Mouse (Mus musculus) MEL (cell line): ENCODE measurements around the gene Mpp5. TPM values are rescaled to one million over a fixed set of nuclear protein-coding genes. Genes with fewer than 3 reads are reported as not detected.
A peak's percentile ranks its signal among the peaks of the same experiment; 100 is the strongest.

ENCODE experiments used
- DNase-seq: peaks from one replicate; pipeline ENCODE4 v3.0.0; 2011; ENCODE audit warnings: low read depth, low spot score
- H3K27ac ChIP-seq: 2 replicates; pipeline ENCODE4 v1.5.1; 2012; ENCODE audit warnings: low read depth, mild to moderate bottlenecking, control low read depth, low read length, moderate library complexity; ENCODE audit not compliant: control insufficient read depth
- H3K27me3 ChIP-seq, 2 experiments: fragments of 150-350 bp in 1 of 2; sonication (generic) in 1 of 2; 2 replicates each; pipeline ENCODE4 v1.6.1; 2012; ENCODE audit warnings: low read length in 2 of 2, mild to moderate bottlenecking in 2 of 2, improper control_type of control experiment in 1 of 2, moderate library complexity in 1 of 2; ENCODE audit not compliant: insufficient read depth in 2 of 2, control insufficient read depth in 1 of 2
- H3K36me3 ChIP-seq, 2 experiments: 2 replicates each; pipeline ENCODE4 v1.6.1; 2012 to 2014; ENCODE audit warnings: low read length in 2 of 2, improper control_type of control experiment in 1 of 2, inconsistent platforms in 1 of 2, mild to moderate bottlenecking in 1 of 2; ENCODE audit not compliant: insufficient read depth in 2 of 2, control insufficient read depth in 1 of 2
- H3K4me1 ChIP-seq, 2 experiments: fragments of 150-350 bp in 1 of 2; sonication (generic) in 1 of 2; 2 replicates each; pipeline ENCODE4 v1.6.1; 2012; ENCODE audit warnings: low read length in 2 of 2, improper control_type of control experiment in 1 of 2, mild to moderate bottlenecking in 1 of 2; ENCODE audit not compliant: insufficient read depth in 2 of 2, control insufficient read depth in 1 of 2
- H3K4me3 ChIP-seq, 2 experiments: fragments of 150-350 bp in 1 of 2; sonication (generic) in 1 of 2; 2 replicates each; pipeline ENCODE4 v1.5.1; 2012; ENCODE audit warnings: low read depth in 2 of 2, low read length in 2 of 2, mild to moderate bottlenecking in 2 of 2, moderate library complexity in 2 of 2, control low read depth in 1 of 2, improper control_type of control experiment in 1 of 2; ENCODE audit not compliant: control insufficient read depth in 1 of 2, insufficient read depth in 1 of 2
- H3K79me2 ChIP-seq: 2 replicates; pipeline ENCODE4 v1.6.1; 2012; ENCODE audit warnings: mild to moderate bottlenecking, low read length, moderate library complexity; ENCODE audit not compliant: control insufficient read depth, poor library complexity, insufficient read depth
- H3K9ac ChIP-seq: 2 replicates; pipeline ENCODE4 v1.6.1; 2012; ENCODE audit warnings: low read depth, mild to moderate bottlenecking, control low read depth, low read length, moderate library complexity; ENCODE audit not compliant: control insufficient read depth, poor library complexity, severe bottlenecking
- H3K9me3 ChIP-seq: fragments of 150-350 bp; sonication (generic); replicated peaks from 2 replicates; pipeline ENCODE4 v1.6.1; 2012; ENCODE audit warnings: mild to moderate bottlenecking, low read length, improper control_type of control experiment, moderate library complexity; ENCODE audit not compliant: insufficient read depth
- CHD1 ChIP-seq: IDR thresholded peaks from 2 replicates; pipeline ENCODE4 v1.6.1; 2012; ENCODE audit warnings: low read depth, mild to moderate bottlenecking, inconsistent platforms, low read length, improper control_type of control experiment
- CHD2 ChIP-seq: IDR thresholded peaks from 2 replicates; pipeline ENCODE4 v1.6.1; 2011; ENCODE audit warnings: low read length, improper control_type of control experiment
- CTCF ChIP-seq, 3 experiments: IDR thresholded peaks in 2 of 3; conservative IDR thresholded peaks in 1 of 3; 2 replicates each; pipeline ENCODE4 v1.5.1; 2011 to 2012; ENCODE audit warnings: low read length in 3 of 3, low read depth in 2 of 3, mild to moderate bottlenecking in 2 of 3, improper control_type of control experiment in 1 of 3, inconsistent platforms in 1 of 3, mixed read lengths in 1 of 3, moderate library complexity in 1 of 3; ENCODE audit not compliant: control insufficient read depth in 1 of 3, insufficient read depth in 1 of 3, poor library complexity in 1 of 3, severe bottlenecking in 1 of 3
- E2F4 ChIP-seq: IDR thresholded peaks from 2 replicates; pipeline ENCODE4 v1.6.1; 2011; ENCODE audit warnings: low read depth, low read length, improper control_type of control experiment, borderline replicate concordance
- ELF1 ChIP-seq: IDR thresholded peaks from 2 replicates; pipeline ENCODE4 v1.6.1; 2014; ENCODE audit warnings: low read depth, mild to moderate bottlenecking, inconsistent platforms, low read length, improper control_type of control experiment, moderate library complexity
- EP300 ChIP-seq, 2 experiments: IDR thresholded peaks; 2 replicates each; pipeline ENCODE4 v1.6.1; 2011; ENCODE audit warnings: improper control_type of control experiment in 2 of 2, low read length in 2 of 2, low read depth in 1 of 2, mild to moderate bottlenecking in 1 of 2
- GABPA ChIP-seq: IDR thresholded peaks from 2 replicates; pipeline ENCODE4 v1.6.1; 2012; ENCODE audit warnings: low read depth, mild to moderate bottlenecking, inconsistent platforms, low read length, improper control_type of control experiment, moderate library complexity
- HCFC1 ChIP-seq: IDR thresholded peaks from 2 replicates; pipeline ENCODE4 v1.6.1; 2012; ENCODE audit warnings: low read depth, mild to moderate bottlenecking, inconsistent platforms, low read length, improper control_type of control experiment, moderate library complexity
- JUND ChIP-seq: IDR thresholded peaks from 2 replicates; pipeline ENCODE4 v1.6.1; 2011; ENCODE audit warnings: low read depth, mild to moderate bottlenecking, improper control_type of control experiment, low read length
- KAT2A ChIP-seq: conservative IDR thresholded peaks from 2 replicates; pipeline ENCODE4 v1.6.1; 2012; ENCODE audit warnings: low read depth, low read length, improper control_type of control experiment, inconsistent platforms
- MAX ChIP-seq: IDR thresholded peaks from 2 replicates; pipeline ENCODE4 v1.6.1; 2011; ENCODE audit warnings: low read length, improper control_type of control experiment
- MAZ ChIP-seq: IDR thresholded peaks from 2 replicates; pipeline ENCODE4 v1.6.1; 2012; ENCODE audit warnings: low read depth, mild to moderate bottlenecking, inconsistent platforms, low read length, improper control_type of control experiment
- MYB ChIP-seq: IDR thresholded peaks from 2 replicates; pipeline ENCODE4 v1.6.1; 2011; ENCODE audit warnings: mild to moderate bottlenecking, low read depth, low read length, improper control_type of control experiment
- MYC ChIP-seq: IDR thresholded peaks from 2 replicates; pipeline ENCODE4 v1.6.1; 2011; ENCODE audit warnings: low read depth, mild to moderate bottlenecking, low read length, improper control_type of control experiment, moderate library complexity
- NELFE ChIP-seq: IDR thresholded peaks from 2 replicates; pipeline ENCODE4 v1.6.1; 2011; ENCODE audit warnings: low read depth, low read length, improper control_type of control experiment
- NRF1 ChIP-seq: IDR thresholded peaks from 2 replicates; pipeline ENCODE4 v1.6.1; 2014; ENCODE audit warnings: low read depth, mild to moderate bottlenecking, inconsistent platforms, low read length, improper control_type of control experiment, moderate library complexity; ENCODE audit not compliant: poor library complexity, insufficient read depth, severe bottlenecking
- POLR2A ChIP-seq, 2 experiments: IDR thresholded peaks; 2 replicates each; pipeline ENCODE4 v1.6.1; 2011 to 2012; ENCODE audit warnings: low read length in 2 of 2, mild to moderate bottlenecking in 2 of 2, control low read depth in 1 of 2, improper control_type of control experiment in 1 of 2, low read depth in 1 of 2, moderate library complexity in 1 of 2; ENCODE audit not compliant: control insufficient read depth in 1 of 2, insufficient read depth in 1 of 2, poor library complexity in 1 of 2
- POLR2AphosphoS2 ChIP-seq: IDR thresholded peaks from 2 replicates; pipeline ENCODE4 v1.6.1; 2011; ENCODE audit warnings: low read length, improper control_type of control experiment
- POLR2AphosphoS5 ChIP-seq: IDR thresholded peaks from 2 replicates; pipeline ENCODE4 v1.6.1; 2012; ENCODE audit warnings: low read depth, borderline replicate concordance, mild to moderate bottlenecking, inconsistent platforms, low read length, moderate library complexity, mixed read lengths
- RCOR1 ChIP-seq: IDR thresholded peaks from 2 replicates; pipeline ENCODE4 v1.6.1; 2012; ENCODE audit warnings: low read depth, mild to moderate bottlenecking, inconsistent platforms, low read length, improper control_type of control experiment
- SIN3A ChIP-seq: IDR thresholded peaks from 2 replicates; pipeline ENCODE4 v1.6.1; 2012; ENCODE audit warnings: low read length, improper control_type of control experiment, inconsistent platforms
- TAL1 ChIP-seq: IDR thresholded peaks from 2 replicates; pipeline ENCODE4 v1.6.1; 2012; ENCODE audit warnings: mild to moderate bottlenecking, inconsistent platforms, low read length, moderate library complexity, mixed read lengths
- TBP ChIP-seq: IDR thresholded peaks from 2 replicates; pipeline ENCODE4 v1.8.0; 2011; ENCODE audit warnings: low read depth, low read length, improper control_type of control experiment
- TCF12 ChIP-seq: IDR thresholded peaks from 2 replicates; pipeline ENCODE4 v1.6.1; 2014; ENCODE audit warnings: low read depth, mild to moderate bottlenecking, inconsistent platforms, low read length, improper control_type of control experiment, moderate library complexity
- UBTF ChIP-seq: IDR thresholded peaks from 2 replicates; pipeline ENCODE4 v1.6.1; 2012; ENCODE audit warnings: low read depth, mild to moderate bottlenecking, inconsistent platforms, low read length, improper control_type of control experiment, moderate library complexity, borderline replicate concordance; ENCODE audit not compliant: insufficient read depth
- ZKSCAN1 ChIP-seq: IDR thresholded peaks from 2 replicates; pipeline ENCODE4 v1.6.1; 2012; ENCODE audit warnings: low read depth, mild to moderate bottlenecking, inconsistent platforms, low read length, improper control_type of control experiment, moderate library complexity
- ZMIZ1 ChIP-seq: IDR thresholded peaks from 2 replicates; pipeline ENCODE4 v1.6.1; 2012; ENCODE audit warnings: low read depth, mild to moderate bottlenecking, inconsistent platforms, low read length, improper control_type of control experiment, moderate library complexity
- ZNF384 ChIP-seq: IDR thresholded peaks from 2 replicates; pipeline ENCODE4 v1.6.1; 2012; ENCODE audit warnings: low read depth, mild to moderate bottlenecking, inconsistent platforms, low read length, improper control_type of control experiment
- polyA plus RNA-seq, 2 experiments: library from polyadenylated mRNA; stranded (reverse) in 1 of 2; unstranded in 1 of 2; fragments of >175 nt in 1 of 2; fragments of >200 nt in 1 of 2; gene quantifications; 2 replicates each; pipeline versions ENCODE4 v1.2.1 to v1.2.4; 2012; ENCODE audit warnings: low replicate concordance in 2 of 2, low read depth in 1 of 2; ENCODE audit not compliant: insufficient read length in 2 of 2, insufficient read depth in 1 of 2, missing spikeins in 1 of 2
- total RNA-seq: library from RNA; depleted of rRNA; stranded (reverse); fragments of 300-350 nt; gene quantifications from 2 replicates; pipeline ENCODE4 v1.2.3, GENCODE M21; 2012; rRNA removed

Gene Mpp5
- total RNA-seq: 15.2 and 17.4 TPM in 2 replicates
- 100 to 1,000 TPM in 1 of 2 experiments, 10 to 100 TPM in 1; 15.1 to 143 TPM for polyA plus RNA-seq

DNA sequence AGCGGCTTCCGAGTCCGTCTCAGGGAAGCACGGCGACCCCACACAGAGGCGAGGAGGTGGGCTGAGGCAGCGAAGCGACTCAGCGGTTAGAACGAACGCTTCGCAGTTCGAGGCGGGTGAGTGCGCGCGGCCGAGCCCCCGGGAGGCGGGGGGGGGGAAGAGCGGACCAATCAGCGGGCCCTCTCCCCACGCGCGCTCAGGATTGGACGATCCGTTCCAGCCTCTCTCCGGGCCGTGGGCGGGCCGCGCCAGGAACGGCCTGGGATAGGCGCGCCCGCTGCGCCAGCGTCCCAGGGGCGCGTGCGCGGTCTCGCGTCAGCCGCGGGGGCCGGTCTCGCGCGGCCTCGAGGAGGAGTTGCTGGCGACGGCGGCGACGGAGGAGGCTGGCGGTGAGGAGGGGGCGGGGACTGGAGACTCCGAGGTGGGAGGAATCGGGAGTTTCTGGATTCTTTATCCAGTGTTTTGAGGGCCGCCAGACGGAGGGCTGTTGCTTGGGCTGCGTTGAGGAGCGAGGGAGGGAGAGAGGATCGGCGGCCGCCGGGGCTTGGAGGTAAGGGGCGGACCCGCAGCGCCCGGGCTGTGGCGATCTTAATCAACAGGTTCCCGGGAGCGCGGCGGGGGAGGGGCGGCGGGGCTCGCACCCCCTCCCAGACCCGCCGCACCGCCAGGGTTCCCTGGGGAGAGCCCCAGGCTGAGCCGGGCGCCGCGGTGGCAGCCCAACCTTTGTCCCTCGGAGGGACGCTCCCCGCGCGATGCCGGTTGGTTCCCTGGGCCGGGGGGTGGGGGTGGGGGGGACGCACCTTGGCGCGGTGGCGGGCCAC is at the start of gene Mpp5:
TSS of gene Mpp5 (plus strand) at position 351 of the 821 bp plus-strand sequence.
- H3K27ac ChIP-seq: peak within 1 kb of the TSS; percentile 79

DNA sequence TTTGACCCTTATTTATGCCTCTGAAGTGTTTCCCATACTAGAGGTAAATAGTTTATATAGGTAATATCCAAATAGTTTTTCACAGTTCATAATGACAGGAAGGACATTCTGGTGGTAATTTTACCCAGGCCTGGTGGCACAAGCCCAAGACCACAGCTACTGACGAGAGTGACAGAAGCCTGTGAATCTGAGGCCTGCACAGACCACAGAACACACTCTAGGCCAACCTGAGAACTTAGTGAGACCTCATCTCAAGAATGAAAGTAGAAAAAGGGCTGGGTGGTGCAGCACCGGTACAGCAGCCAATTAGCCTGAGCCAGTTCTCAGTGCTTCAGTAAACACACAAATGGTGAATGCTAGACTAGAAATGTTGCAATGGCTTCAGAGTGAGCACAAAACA is 30.9 kb upstream of the Mpp5 start:
- no peaks in the 10 kb centered on the region for H3K36me3 ChIP-seq

More for the DNA sequence above, at the start of gene Mpp5:
- Histone ChIP-seq H3K79me2 (peaks cover 26% of the 10 kb centered on the region), H3K9ac (peak within 1 kb of the TSS; percentile 79), H3K4me1 (peaks cover 4 to 16% of the 10 kb centered on the region in 2 experiments), H3K36me3 (peaks cover 0 to 28% of the 10 kb centered on the region in 2 experiments; a peak in 2 of 4 replicates), H3K9me3 (no peaks in the 10 kb centered on the region), H3K27me3 (no peaks in the 10 kb centered on the region), H3K4me3 (peak within 1 kb of the TSS; percentile 94 to 98)
- peak; percentile 97 for DNase-seq
- TF ChIP-seq HCFC1 (peak; percentile 65), CHD1 (0 out of 2 replicates have a peak, but pooled peaks have one; percentile 44), POLR2AphosphoS5 (no peak), NELFE (peak; percentile 74), SIN3A (peak; percentile 43; the same call in 1 of the 2 replicates), NRF1 (peak; percentile 83), KAT2A (no peak), MAZ (peak; percentile 83; the same call in 1 of the 2 replicates), TCF12 (peak; percentile 33; the same call in 1 of the 2 replicates), ZMIZ1 (peak; percentile 85), POLR2A (IDR thresholded peaks at IDR 0.05; ENCODE audit: control insufficient read depth in 1 of 2, insufficient read depth in 1 of 2, low read depth in 1 of 2, low read length in 2 of 2, poor library complexity in 1 of 2) (peak in 1 of 2 experiments; percentile 88; a peak in 2 of 4 replicates), UBTF (0 out of 2 replicates have a peak, but pooled peaks have one; percentile 53), ZKSCAN1 (no peak), TBP (peak; percentile 15; the same call in 1 of the 2 replicates), EP300 (IDR thresholded peaks at IDR 0.05; ENCODE audit: low read depth in 1 of 2, low read length in 2 of 2) (0 out of 4 replicates have a peak, but pooled peaks of 1 of the 2 experiments have one; percentile 30), GABPA (no peak), CHD2 (peak; percentile 8; the same call in 1 of the 2 replicates), POLR2AphosphoS2 (peak; percentile 64; the same call in 1 of the 2 replicates), ZNF384 (no peak)

More for the DNA sequence above, 30.9 kb upstream of the Mpp5 start:
- no peak overlapping the region for H3K9ac ChIP-seq
- no peak for TF ChIP-seq SIN3A
- TF ChIP-seq POLR2A (IDR thresholded peaks at IDR 0.05; ENCODE audit: control insufficient read depth in 1 of 2, insufficient read depth in 1 of 2, low read depth in 1 of 2, low read length in 2 of 2, poor library complexity in 1 of 2): no peak
- TF ChIP-seq MYC: no peak
- TF ChIP-seq NRF1: no peak
- no peak for TF ChIP-seq KAT2A
- TF ChIP-seq POLR2AphosphoS5: no peak
- TF ChIP-seq ZMIZ1: no peak
- TF ChIP-seq ELF1: no peak
- TF ChIP-seq CHD2: no peak
- TF ChIP-seq TCF12: no peak
- TF ChIP-seq TAL1: no peak
- TF ChIP-seq E2F4: no peak
- TF ChIP-seq MAZ: no peak
- no peak for TF ChIP-seq CTCF (IDR thresholded peaks at IDR 0.05 in 2 of 3, conservative IDR thresholded peaks at IDR 0.05 in 1 of 3; ENCODE audit: control insufficient read depth in 1 of 3, insufficient read depth in 1 of 3, low read depth in 2 of 3, low read length in 3 of 3, poor library complexity in 1 of 3, severe bottlenecking in 1 of 3)
- TF ChIP-seq CHD1: no peak
- no peak for TF ChIP-seq JUND
- no peak for TF ChIP-seq MAX
- TF ChIP-seq MYB: no peak
- TF ChIP-seq RCOR1: no peak
- no peaks in the 10 kb centered on the region; a peak in 1 of 4 replicates for H3K4me1 ChIP-seq
- H3K4me3 ChIP-seq: no peak overlapping the region
- no peaks in the 10 kb centered on the region for H3K27me3 ChIP-seq
- H3K9me3 ChIP-seq: no peaks in the 10 kb centered on the region
- DNase-seq: no peak
- no peak overlapping the region for H3K27ac ChIP-seq
- no peaks in the 10 kb centered on the region for H3K79me2 ChIP-seq
